Mouse (Mus musculus): Measurements from ENCODE around the gene Zfp711. TPM values are rescaled to one million over a fixed set of nuclear protein-coding genes. Genes with fewer than 3 reads are reported as not detected.

The Zfp711 gene
- 9.5 and 11.2 TPM in 2 replicates for polyA plus RNA-seq (2012; rRNA removed)

GRCm38 (mm10) chrX:112600511-112601305, at the start of gene Zfp711:
Gene Zfp711, plus strand, starts transcription at chrX:112600526.
- peak; percentile 21 to 78 for DNase-seq (ENCODE audit: extremely low spot score in 1 of 2, low spot score in 1 of 2)

GRCm38 (mm10) chrX:112567716-112568115, 32.6 kb upstream of the Zfp711 start:
- no peak for DNase-seq (ENCODE audit: extremely low spot score in 1 of 2, low spot score in 1 of 2)

GRCm38 (mm10) chrX:112601306-112602120, 1.2 kb downstream of the Zfp711 start:
- peak; percentile 2 to 36 for DNase-seq (ENCODE audit: extremely low spot score in 1 of 2, low spot score in 1 of 2)

GRCm38 (mm10) chrX:112675525-112675924, 75.2 kb downstream of the Zfp711 start:
- no peak for DNase-seq (ENCODE audit: extremely low spot score in 1 of 2, low spot score in 1 of 2)

- no peak for DNase-seq (ENCODE audit: extremely low spot score in 1 of 2, low spot score in 1 of 2)
Measured at GRCm38 (mm10) chrX:112680605-112681004, 80.3 kb downstream of the Zfp711 start.

Other genes with a start within 250 kb of the Zfp711 start
- not detected in 2 replicates for gene Satl1, start 193.7 kb upstream of the Zfp711 start, polyA plus RNA-seq (2012; rRNA removed)
- gene 2010106E10Rik, start 105.3 kb upstream of the Zfp711 start, polyA plus RNA-seq (2012; rRNA removed): 0.08 TPM in 1 of 2 replicates, not detected in the other
- gene Pof1b, start 98.1 kb downstream of the Zfp711 start, polyA plus RNA-seq (2012; rRNA removed): not detected in 2 replicates